Mouse (Mus musculus) spleen, adult 2 months (tissue): ENCODE measurements around the gene Hmcn1. TPM values are rescaled to one million over a fixed set of nuclear protein-coding genes. Genes with fewer than 3 reads are reported as not detected.

Source experiments
- DNase-seq, 2 experiments: peaks; one replicate each; pipeline versions ENCODE4 v3.0.0 to v3.0.0-alpha.2; 2012 to 2021; ENCODE audit warnings: low spot score in 2 of 2, low read depth in 1 of 2
- H3K27ac ChIP-seq: fragments of 200-500 bp; 2 replicates; pipeline ENCODE4 v1.5.1; 2012; ENCODE audit warnings: low read length, inconsistent platforms; ENCODE audit not compliant: insufficient read depth
- H3K27me3 ChIP-seq: fragments of 200-500 bp; 2 replicates; pipeline ENCODE4 v1.6.1; 2012; ENCODE audit warnings: mild to moderate bottlenecking, moderate library complexity, low read length, inconsistent platforms; ENCODE audit not compliant: control insufficient read depth, insufficient read depth
- H3K36me3 ChIP-seq: fragments of 200-500 bp; 2 replicates; pipeline ENCODE4 v1.6.1; 2012; ENCODE audit warnings: mild to moderate bottlenecking, low read length, inconsistent platforms; ENCODE audit not compliant: control insufficient read depth, insufficient read depth
- H3K4me1 ChIP-seq: fragments of 200-500 bp; 2 replicates; pipeline ENCODE4 v1.6.1; 2011; ENCODE audit warnings: inconsistent platforms; ENCODE audit not compliant: control insufficient read depth, insufficient read depth, insufficient read length
- H3K4me3 ChIP-seq: fragments of 200-500 bp; 2 replicates; pipeline ENCODE4 v1.5.1; 2011; ENCODE audit warnings: mild to moderate bottlenecking, inconsistent platforms; ENCODE audit not compliant: insufficient read depth, insufficient read length; ENCODE audit errors: extremely low read depth
- CTCF ChIP-seq: fragments of 200-500 bp; IDR thresholded peaks from 2 replicates; pipeline ENCODE4 v1.5.1; 2011; ENCODE audit warnings: mild to moderate bottlenecking, inconsistent platforms; ENCODE audit not compliant: insufficient read depth, insufficient read length, insufficient replicate concordance; ENCODE audit errors: extremely low read depth
- POLR2A ChIP-seq: fragments of 200-500 bp; IDR thresholded peaks from 2 replicates; pipeline ENCODE4 v1.6.1; 2011; ENCODE audit warnings: low read depth, low read length, inconsistent platforms
- WGBS: fragments of 180-500 bp; shearing (Covaris S2); methylation state at CpG from one replicate; pipeline ENCODE4 v1.1.7; 2018; 5-methylcytosine and 5-hydroxymethylcytosine counted together
- polyA plus RNA-seq: library from polyadenylated mRNA; depleted of rRNA; stranded (reverse); fragments of >200 nt; gene quantifications from 2 replicates; pipeline ENCODE4 v1.2.3, GENCODE M21; 2012

Hmcn1 gene
- polyA plus RNA-seq, 1 experiment, result 12.1 TPM

- Histone ChIP-seq H3K4me3 (no peak overlapping the region), H3K4me1 (no peaks in the 10 kb centered on the region), H3K27ac (no peak overlapping the region), H3K36me3 (no peaks in the 10 kb centered on the region), H3K27me3 (no peaks in the 10 kb centered on the region)
- TF ChIP-seq CTCF, result no peak
- no peak for TF ChIP-seq POLR2A
- no peak for DNase-seq
- 84% methylated on average over 15 of the region's 15 CpGs for whole genome bisulfite sequencing
Measured at GRCm38 (mm10) chr1:150681006-150681405, 312.2 kb downstream of the Hmcn1 start.

- H3K36me3 ChIP-seq, result no peaks in the 10 kb centered on the region
- TF ChIP-seq POLR2A, result no peak
- no peak for TF ChIP-seq CTCF
- no peaks in the 10 kb centered on the region for H3K27me3 ChIP-seq
- no peak overlapping the region for H3K4me3 ChIP-seq
- DNase-seq, result no peak
- H3K4me1 ChIP-seq, result no peaks in the 10 kb centered on the region
- H3K27ac ChIP-seq, result no peak overlapping the region
- whole genome bisulfite sequencing, result 83% methylated on average over 4 of the region's 4 CpGs
Measured at GRCm38 (mm10) chr1:150680345-150680744, 312.9 kb downstream of the Hmcn1 start.

GRCm38 (mm10) chr1:150645314-150645713 lies 347.9 kb downstream of the Hmcn1 start:
- Histone ChIP-seq H3K36me3 (no peaks in the 10 kb centered on the region), H3K4me3 (no peak overlapping the region), H3K4me1 (no peaks in the 10 kb centered on the region), H3K27ac (no peak overlapping the region), H3K27me3 (no peaks in the 10 kb centered on the region)
- DNase-seq, result no peak
- 95% methylated on average over 1 of the region's 1 CpGs for WGBS
- TF ChIP-seq POLR2A (no peak), CTCF (no peak)

GRCm38 (mm10) chr1:150639522-150639921 lies 353.7 kb downstream of the Hmcn1 start:
- no peak for DNase-seq
- Histone ChIP-seq H3K27me3 (no peaks in the 10 kb centered on the region), H3K4me3 (no peak overlapping the region), H3K27ac (no peak overlapping the region), H3K36me3 (no peaks in the 10 kb centered on the region), H3K4me1 (no peaks in the 10 kb centered on the region)
- TF ChIP-seq POLR2A (no peak), CTCF (no peak)
- WGBS, result 62% methylated on average over 6 of the region's 6 CpGs

- WGBS, result 77% methylated on average over 4 of the region's 4 CpGs
Measured at GRCm38 (mm10) chr1:150632506-150632905, 360.7 kb downstream of the Hmcn1 start.

GRCm38 (mm10) chr1:150631856-150632171 lies 361.4 kb downstream of the Hmcn1 start:
- no peak for DNase-seq
- 90% methylated on average over 3 of the region's 3 CpGs for WGBS
- no peaks in the 10 kb centered on the region for H3K27me3 ChIP-seq
- H3K27ac ChIP-seq, result no peak overlapping the region
- H3K36me3 ChIP-seq, result no peaks in the 10 kb centered on the region
- H3K4me1 ChIP-seq, result no peaks in the 10 kb centered on the region
- no peak for TF ChIP-seq CTCF
- TF ChIP-seq POLR2A, result no peak
- H3K4me3 ChIP-seq, result no peak overlapping the region

More at GRCm38 (mm10) chr1:150632506-150632905, 360.7 kb downstream of the Hmcn1 start:
- Histone ChIP-seq H3K27me3 (no peaks in the 10 kb centered on the region), H3K27ac (no peak overlapping the region), H3K4me1 (no peaks in the 10 kb centered on the region), H3K4me3 (no peak overlapping the region), H3K36me3 (no peaks in the 10 kb centered on the region)
- TF ChIP-seq CTCF (no peak), POLR2A (no peak)
- DNase-seq, result no peak

- no peak for DNase-seq
- Histone ChIP-seq H3K4me3 (no peak overlapping the region), H3K27me3 (no peaks in the 10 kb centered on the region), H3K27ac (no peak overlapping the region), H3K36me3 (no peaks in the 10 kb centered on the region), H3K4me1 (no peaks in the 10 kb centered on the region)
- no peak for TF ChIP-seq POLR2A
- TF ChIP-seq CTCF, result no peak
- WGBS, result 91% methylated on average over 17 of the region's 17 CpGs
Measured at GRCm38 (mm10) chr1:150631035-150631855, 362.0 kb downstream of the Hmcn1 start.
